Mouse (Mus musculus) kidney, postnatal 36 days (tissue): ENCODE measurements around the gene Zfp111.
A peak's percentile ranks its signal among the peaks of the same experiment; 100 is the strongest.

Experiments used
- DNase-seq, 2 experiments: peaks; one replicate each; pipeline ENCODE4 v3.0.0; 2021 to 2022; ENCODE audit warnings: mixed read lengths in 2 of 2

Gene Zfp111

GRCm38 (mm10) chr7:24211343-24211742, at the start of gene Zfp111:
Gene Zfp111, minus strand, starts transcription at chr7:24211443.
- no peak for DNase-seq

GRCm38 (mm10) chr7:24260000-24260312, 48.7 kb upstream of the Zfp111 start:
- no peak for DNase-seq

- DNase-seq: no peak
Observed at GRCm38 (mm10) chr7:24259306-24259999, 48.2 kb upstream of the Zfp111 start.

GRCm38 (mm10) chr7:24254633-24255474, 43.6 kb upstream of the Zfp111 start, which contains the start of gene Zfp108:
Gene Zfp108, plus strand, starts transcription at chr7:24254794.
- DNase-seq: peak; percentile 91 to 95

- DNase-seq: no peak
Observed at GRCm38 (mm10) chr7:24253779-24254615, 42.8 kb upstream of the Zfp111 start.

- peak; percentile 76 to 83 for DNase-seq
Observed at GRCm38 (mm10) chr7:24237040-24237791, 26.0 kb upstream of the Zfp111 start, which contains the start of gene Zfp109. Gene Zfp109, minus strand, starts transcription at chr7:24237560.

GRCm38 (mm10) chr7:24210296-24210695, 947 bp downstream of the Zfp111 start:
- no peak for DNase-seq

- DNase-seq: no peak
Observed at GRCm38 (mm10) chr7:24208282-24208886, 2.9 kb downstream of the Zfp111 start.

- DNase-seq: peak; percentile 79 to 85
Observed at GRCm38 (mm10) chr7:24207488-24208261, 3.6 kb downstream of the Zfp111 start.

- DNase-seq: no peak
Observed at GRCm38 (mm10) chr7:24196961-24197360, 14.3 kb downstream of the Zfp111 start.

- DNase-seq: no peak
Observed at GRCm38 (mm10) chr7:24193157-24193556, 18.1 kb downstream of the Zfp111 start.

GRCm38 (mm10) chr7:24191361-24191760, 19.9 kb downstream of the Zfp111 start:
- no peak for DNase-seq

GRCm38 (mm10) chr7:24189571-24189944, 21.7 kb downstream of the Zfp111 start:
- DNase-seq: no peak

GRCm38 (mm10) chr7:24188901-24189570, 22.2 kb downstream of the Zfp111 start:
- DNase-seq: no peak

GRCm38 (mm10) chr7:24187611-24188010, 23.6 kb downstream of the Zfp111 start:
- DNase-seq: no peak

GRCm38 (mm10) chr7:24175337-24175711, 35.9 kb downstream of the Zfp111 start:
- DNase-seq: no peak

- peak; percentile 54 to 68 for DNase-seq
Observed at GRCm38 (mm10) chr7:24174618-24175336, 36.5 kb downstream of the Zfp111 start, which contains the start of gene Zfp114. Gene Zfp114, plus strand, starts transcription at chr7:24175060.

- DNase-seq: no peak
Observed at GRCm38 (mm10) chr7:24172191-24172590, 39.1 kb downstream of the Zfp111 start.

- peak; percentile 21 to 68 for DNase-seq
Observed at GRCm38 (mm10) chr7:24153272-24153671, 58.0 kb downstream of the Zfp111 start.
